ENCODE assay signal across 8 mouse cellular contexts in genomic region chr6:83439119-83439767, GRCm38 (mm10). TPM values are rescaled to one million over a fixed set of nuclear protein-coding genes. Genes with fewer than 3 reads are reported as not detected.
DNase-seq lines count a peak whose midpoint lies in the region; ATAC-seq and TF ChIP-seq lines count a peak whose summit lies in the region.

No protein-coding gene starts in this region.

- WGBS in limb, embryonic 12.5 days = 89% methylated on average over 13 of the region's 13 CpGs
- 63% methylated on average over 13 of the region's 13 CpGs for WGBS in stomach, postnatal 0 days

- peak; percentile 58 to 67 for DNase-seq in frontal cortex, postnatal 36 days (ENCODE audit: low spot score in 2 of 2)
- no peak for DNase-seq in frontal cortex, postnatal 25 days (ENCODE audit: low spot score in 2 of 2)
- DNase-seq in right cerebral cortex, adult 18-20 months = peak; percentile 69
- DNase-seq in right cerebral cortex, postnatal 14 days = no peak
- no peak for DNase-seq in stomach, postnatal 0 days (ENCODE audit: low spot score)
- DNase-seq in MN1 (ENCODE audit: low spot score) = no peak

- ATAC-seq in limb, embryonic 12.5 days (ENCODE audit: insufficient number of reproducible peaks, insufficient read depth, low FRiP score, low TSS enrichment, low read depth) = no peak
- no peak for ATAC-seq in stomach, postnatal 0 days (ENCODE audit: low FRiP score, low TSS enrichment)
- ATAC-seq in inflammation-experienced regulatory T-cells, adult 6 months = no peak

- H3K4me3 ChIP-seq in limb, embryonic 12.5 days (replicated peaks) = peak overlapping the region; percentile 73; the same call in 1 of the 2 replicates
- peak overlapping the region; percentile 76; the same call in 1 of the 2 replicates for H3K4me3 ChIP-seq in stomach, postnatal 0 days (ENCODE audit: low read depth, low read length)

- no peaks in the 10 kb centered on the region for H3K9me3 ChIP-seq in limb, embryonic 12.5 days
- H3K9me3 ChIP-seq in stomach, postnatal 0 days (ENCODE audit: control insufficient read depth, low read length) = no peaks in the 10 kb centered on the region

- no peak overlapping the region for H3K27ac ChIP-seq in limb, embryonic 12.5 days
- H3K27ac ChIP-seq in stomach, postnatal 0 days (replicated peaks) = peak overlapping the region; percentile 30

- TF ChIP-seq EP300 in stomach, postnatal 0 days (optimal IDR thresholded peaks at IDR 0.05) = no peak

- H3K36me3 ChIP-seq in limb, embryonic 12.5 days = peaks cover 45% of the 10 kb centered on the region
- H3K36me3 ChIP-seq in stomach, postnatal 0 days (ENCODE audit: control insufficient read depth, insufficient read depth, low read length) = no peaks in the 10 kb centered on the region; the same call in 1 of the 2 replicates

- peak overlapping the region; percentile 13; the same call in 1 of the 2 replicates for H3K9ac ChIP-seq in limb, embryonic 12.5 days (replicated peaks)
- H3K9ac ChIP-seq in stomach, postnatal 0 days (ENCODE audit: low read length) = peak overlapping the region; percentile 83; the same call in 1 of the 2 replicates

- no peaks in the 10 kb centered on the region for H3K27me3 ChIP-seq in limb, embryonic 12.5 days
- H3K27me3 ChIP-seq in stomach, postnatal 0 days (ENCODE audit: control insufficient read depth, insufficient read depth, low read length) = no peaks in the 10 kb centered on the region

- no peak for TF ChIP-seq CTCF in stomach, postnatal 0 days (IDR thresholded peaks at IDR 0.05; ENCODE audit: low read depth)

- peak overlapping the region; percentile 90 for H3K4me2 ChIP-seq in limb, embryonic 12.5 days
- peak overlapping the region; percentile 79 for H3K4me2 ChIP-seq in stomach, postnatal 0 days (replicated peaks; ENCODE audit: low read depth)

- H3K4me1 ChIP-seq in limb, embryonic 12.5 days (replicated peaks) = peaks cover 67% of the 10 kb centered on the region
- H3K4me1 ChIP-seq in stomach, postnatal 0 days (replicated peaks; ENCODE audit: control insufficient read depth, insufficient read depth) = peaks cover 32% of the 10 kb centered on the region

RNA-seq across cellular contexts. Expression of gene Tet3, which starts 19.6 kb away (rescaled TPM):
- polyA plus RNA-seq in limb, embryonic 12.5 days (2016; fragmentation: Nextera tagmentation; extraction: Ambion mirVana) = 36.0 and 38.6 TPM in 2 replicates
- 21.4 and 22.7 TPM in 2 replicates for polyA plus RNA-seq in stomach, postnatal 0 days (2015; fragmentation: Nextera tagmentation; extraction: Ambion mirVana)
- 10 to 100 TPM; 13.2 to 19.4 (median 18.7) TPM for polyA plus RNA-seq in inflammation-experienced regulatory T-cells, adult 6 months (2017; shearing (Covaris generic))

Comparison
In these comparisons a context has a peak if more than half of its experiments do, and no peak if none do; other contexts are left out.
1. DNase-seq: peak in frontal cortex, postnatal 36 days (2 of 2) and right cerebral cortex, adult 18-20 months (single experiment); none in frontal cortex, postnatal 25 days (0 of 2), right cerebral cortex, postnatal 14 days (single experiment), stomach, postnatal 0 days (single experiment) and MN1 (single experiment).